Mouse (Mus musculus): Measurements from ENCODE around the gene Bco1. TPM values are rescaled to one million over a fixed set of nuclear protein-coding genes. Genes with fewer than 3 reads are reported as not detected.
A peak's percentile ranks its signal among the peaks of the same experiment; 100 is the strongest.

Gene Bco1
- polyA plus RNA-seq, 1 experiment from 2014 or later = 0.29 TPM

DNA sequence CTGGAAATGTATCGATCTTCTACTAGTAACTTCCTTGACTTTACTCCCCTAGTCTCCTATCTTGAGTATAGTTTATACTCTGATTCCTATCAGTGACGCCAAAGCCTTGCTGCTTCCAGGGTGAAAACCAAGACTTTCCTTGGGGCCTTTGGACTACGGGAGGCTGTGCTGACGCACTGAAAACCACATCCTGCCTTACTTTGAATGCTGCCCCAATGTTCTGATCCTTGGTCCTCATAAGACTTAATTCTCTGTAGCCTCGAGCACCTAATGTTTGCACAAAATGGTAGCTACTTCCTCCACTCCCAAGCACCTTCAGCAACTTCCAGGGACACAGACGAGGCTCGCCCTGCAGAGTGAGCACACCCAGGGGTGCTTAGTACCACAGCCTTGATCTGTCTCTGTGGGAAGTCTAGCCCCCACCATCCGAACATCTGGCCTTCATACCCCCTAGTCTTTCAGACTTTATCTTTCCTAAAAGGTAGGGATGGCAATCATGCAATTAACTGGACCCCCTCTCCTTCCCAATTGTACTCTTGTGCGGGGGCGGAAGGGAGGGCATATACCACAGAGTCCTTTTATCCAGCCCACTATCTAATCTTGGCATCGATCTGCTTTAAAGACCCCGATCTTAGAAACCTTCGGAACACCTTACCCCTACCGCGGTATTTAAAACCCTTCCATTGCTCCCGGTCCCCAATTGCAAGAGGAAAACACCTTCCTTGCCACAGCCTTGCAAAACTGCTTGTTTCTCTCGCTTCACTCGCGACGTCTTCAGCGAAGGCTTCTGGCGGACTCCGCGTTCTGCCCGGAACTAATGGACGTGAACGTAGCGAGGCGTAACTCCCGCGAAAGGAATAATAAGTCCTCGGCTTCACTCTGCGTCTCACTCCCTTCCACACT lies 61.5 kb downstream of the Bco1 start:
- peak overlapping the region; percentile 91 for H3K27ac ChIP-seq (replicated peaks)
- H3K4me2 ChIP-seq (replicated peaks) = peak overlapping the region; percentile 82
- peak overlapping the region; percentile 82 for H3K4me3 ChIP-seq (replicated peaks)
- H3K27me3 ChIP-seq = no peaks in the 10 kb centered on the region
- no peaks in the 10 kb centered on the region for H3K36me3 ChIP-seq
- H3K9ac ChIP-seq = peak overlapping the region; percentile 54
- H3K9me3 ChIP-seq (replicated peaks) = no peaks in the 10 kb centered on the region
- H3K4me1 ChIP-seq = peaks cover 24% of the 10 kb centered on the region
- no peak for ATAC-seq (ENCODE audit: insufficient number of reproducible peaks, low FRiP score, low TSS enrichment, low read depth)
- WGBS = 10% methylated on average over 33 of the region's 33 CpGs

DNA sequence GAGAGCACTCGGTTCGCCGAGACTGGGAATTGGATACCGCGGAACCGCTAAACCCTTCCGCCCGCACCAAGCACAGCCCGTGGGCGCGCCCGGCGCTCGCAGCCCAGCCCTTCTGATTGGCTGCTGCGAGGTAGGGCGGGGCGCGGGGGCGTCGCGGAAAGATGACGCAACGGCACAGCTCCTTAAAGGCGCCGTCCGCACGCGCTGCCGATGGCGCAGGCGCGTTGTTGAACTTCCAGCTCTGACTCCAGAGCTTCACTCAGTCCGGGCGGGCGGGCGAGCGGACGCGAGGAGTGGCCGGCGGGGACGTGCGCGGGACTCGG lies 62.1 kb downstream of the Bco1 start:
- peak overlapping the region; percentile 91 for H3K27ac ChIP-seq (replicated peaks)
- H3K9me3 ChIP-seq (replicated peaks) = no peaks in the 10 kb centered on the region
- under 1% methylated on average over 45 of the region's 45 CpGs for WGBS
- peaks cover 24% of the 10 kb centered on the region for H3K4me1 ChIP-seq
- no peaks in the 10 kb centered on the region for H3K36me3 ChIP-seq
- ATAC-seq (ENCODE audit: insufficient number of reproducible peaks, low FRiP score, low TSS enrichment, low read depth) = peak; percentile 95
- peak overlapping the region; percentile 82 for H3K4me2 ChIP-seq (replicated peaks)
- H3K27me3 ChIP-seq = no peaks in the 10 kb centered on the region
- H3K4me3 ChIP-seq (replicated peaks) = peak overlapping the region; percentile 82
- H3K9ac ChIP-seq = peak overlapping the region; percentile 93

DNA sequence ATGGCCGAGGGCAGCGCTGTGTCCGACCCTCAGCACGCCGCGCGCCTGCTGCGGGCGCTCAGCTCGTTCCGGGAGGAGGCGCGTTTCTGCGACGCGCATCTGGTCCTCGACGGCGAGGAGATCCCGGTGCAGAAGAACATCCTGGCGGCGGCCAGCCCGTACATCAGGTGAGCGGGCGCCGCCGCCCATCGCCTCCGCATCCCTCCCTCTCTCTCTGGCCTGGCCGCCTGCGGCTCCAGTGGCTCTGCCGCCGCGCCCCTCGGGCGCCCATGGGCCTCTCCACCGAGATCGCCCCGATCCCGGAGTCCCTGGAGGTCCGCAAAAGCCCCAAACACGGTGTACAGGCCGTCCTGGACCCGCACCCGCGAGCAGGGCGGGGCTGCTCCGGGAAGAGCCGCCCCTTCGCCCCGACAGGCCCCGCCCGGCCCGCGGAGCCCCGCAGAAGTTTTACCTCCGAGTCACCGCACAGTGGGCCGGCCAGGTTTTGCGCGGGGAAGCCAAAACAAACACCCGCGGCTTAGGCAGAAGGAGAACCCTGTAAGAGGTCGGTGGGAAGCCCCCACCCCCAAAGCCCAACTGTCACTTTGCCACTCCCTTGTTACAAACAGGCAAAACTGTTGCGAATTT lies 62.6 kb downstream of the Bco1 start, which contains the start of gene Gan:
TSS of gene Gan (plus strand) at position 1 of the 627 bp plus-strand sequence.
- Histone ChIP-seq H3K4me1 (peaks cover 24% of the 10 kb centered on the region), H3K36me3 (no peaks in the 10 kb centered on the region), H3K9me3 (replicated peaks) (no peaks in the 10 kb centered on the region), H3K27ac (replicated peaks) (peak within 1 kb of the TSS; percentile 91), H3K27me3 (no peaks in the 10 kb centered on the region), H3K9ac (peak within 1 kb of the TSS; percentile 93), H3K4me2 (replicated peaks) (peak within 1 kb of the TSS; percentile 82), H3K4me3 (replicated peaks) (peak within 1 kb of the TSS; percentile 82)
- ATAC-seq (ENCODE audit: insufficient number of reproducible peaks, low FRiP score, low TSS enrichment, low read depth) = peak; percentile 63
- WGBS = under 1% methylated on average over 65 of the region's 65 CpGs

DNA sequence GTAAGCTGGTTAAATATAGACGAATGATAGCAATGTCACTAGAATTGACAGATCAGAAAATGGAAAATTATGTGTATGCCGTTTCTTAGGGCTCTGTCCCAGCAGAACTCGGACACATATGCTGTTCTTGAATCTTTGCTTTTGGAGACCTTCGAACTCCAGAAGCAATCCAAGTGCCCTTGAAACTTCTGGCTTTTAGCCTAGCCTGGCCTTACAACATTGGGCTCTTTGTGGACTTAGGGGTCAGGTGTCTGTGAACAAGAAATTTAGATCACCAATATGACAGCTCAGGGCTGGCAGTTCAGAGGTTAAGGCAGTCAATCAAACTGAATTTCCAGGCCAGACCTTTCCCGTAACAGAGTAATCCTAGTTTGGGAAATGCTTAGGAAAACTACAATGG lies 63.4 kb downstream of the Bco1 start:
- H3K9ac ChIP-seq = 0 out of 2 replicates have a peak overlapping the region, but pooled peaks have one; percentile 93
- no peaks in the 10 kb centered on the region for H3K36me3 ChIP-seq
- WGBS = 50% methylated on average over 5 of the region's 5 CpGs
- H3K27ac ChIP-seq (replicated peaks) = no peak overlapping the region
- H3K27me3 ChIP-seq = no peaks in the 10 kb centered on the region
- no peak for ATAC-seq (ENCODE audit: insufficient number of reproducible peaks, low FRiP score, low TSS enrichment, low read depth)
- H3K9me3 ChIP-seq (replicated peaks) = no peaks in the 10 kb centered on the region
- H3K4me3 ChIP-seq (replicated peaks) = peak overlapping the region; percentile 82
- peaks cover 24% of the 10 kb centered on the region for H3K4me1 ChIP-seq
- H3K4me2 ChIP-seq (replicated peaks) = peak overlapping the region; percentile 82

DNA sequence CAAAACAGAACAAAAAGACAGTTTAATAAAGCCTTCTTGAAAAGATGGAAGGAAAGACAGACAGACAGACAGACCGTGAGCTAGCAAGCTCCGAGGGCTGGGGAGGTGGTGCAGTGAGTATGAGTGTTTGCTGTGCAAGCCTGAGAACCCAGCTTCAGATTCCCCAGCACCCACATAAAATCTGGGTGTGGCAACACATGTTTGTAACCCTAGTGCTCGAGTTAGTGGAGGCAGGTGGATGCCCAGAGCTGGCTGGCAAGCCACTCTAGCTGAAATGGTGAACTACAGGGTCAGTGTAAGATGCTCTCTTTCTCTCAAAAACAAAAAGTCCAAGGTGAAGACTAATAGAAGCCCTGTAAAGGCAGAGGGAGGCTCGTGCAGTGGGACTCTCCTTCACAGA lies 69.3 kb downstream of the Bco1 start:
- Histone ChIP-seq H3K4me3 (replicated peaks) (no peak overlapping the region), H3K4me2 (replicated peaks) (no peak overlapping the region), H3K9me3 (replicated peaks) (no peaks in the 10 kb centered on the region), H3K4me1 (peaks cover 16% of the 10 kb centered on the region), H3K27ac (replicated peaks) (no peak overlapping the region), H3K9ac (no peak overlapping the region), H3K36me3 (no peaks in the 10 kb centered on the region), H3K27me3 (no peaks in the 10 kb centered on the region)
- 86% methylated on average over 4 of the region's 4 CpGs for WGBS
- no peak for ATAC-seq (ENCODE audit: insufficient number of reproducible peaks, low FRiP score, low TSS enrichment, low read depth)

DNA sequence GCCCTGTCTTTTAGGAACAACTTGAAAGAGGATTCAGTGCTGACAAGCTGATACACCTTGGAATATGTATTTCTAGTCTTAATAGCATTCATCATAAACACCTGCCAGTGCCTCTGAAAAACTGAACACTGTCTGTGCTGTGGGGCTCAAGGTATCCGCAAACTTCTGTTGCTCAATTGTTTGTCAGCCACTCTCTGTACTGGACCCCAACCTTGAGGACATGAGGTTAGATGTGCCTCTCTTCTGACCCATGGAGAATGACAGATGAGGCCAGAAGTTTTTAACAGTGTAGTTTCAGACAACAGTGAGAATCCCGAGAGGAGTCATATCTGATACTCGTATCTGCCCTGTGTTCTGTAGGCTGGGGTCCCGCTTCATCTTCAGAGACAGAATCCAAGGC lies 69.9 kb downstream of the Bco1 start:
- H3K4me2 ChIP-seq (replicated peaks) = no peak overlapping the region
- WGBS = 92% methylated on average over 4 of the region's 4 CpGs
- H3K27me3 ChIP-seq = no peaks in the 10 kb centered on the region
- H3K36me3 ChIP-seq = no peaks in the 10 kb centered on the region
- H3K9me3 ChIP-seq (replicated peaks) = no peaks in the 10 kb centered on the region
- H3K4me3 ChIP-seq (replicated peaks) = no peak overlapping the region
- H3K4me1 ChIP-seq = peaks cover 17% of the 10 kb centered on the region; the same call in 1 of the 2 replicates
- no peak overlapping the region for H3K9ac ChIP-seq
- ATAC-seq (ENCODE audit: insufficient number of reproducible peaks, low FRiP score, low TSS enrichment, low read depth) = no peak
- no peak overlapping the region for H3K27ac ChIP-seq (replicated peaks)

DNA sequence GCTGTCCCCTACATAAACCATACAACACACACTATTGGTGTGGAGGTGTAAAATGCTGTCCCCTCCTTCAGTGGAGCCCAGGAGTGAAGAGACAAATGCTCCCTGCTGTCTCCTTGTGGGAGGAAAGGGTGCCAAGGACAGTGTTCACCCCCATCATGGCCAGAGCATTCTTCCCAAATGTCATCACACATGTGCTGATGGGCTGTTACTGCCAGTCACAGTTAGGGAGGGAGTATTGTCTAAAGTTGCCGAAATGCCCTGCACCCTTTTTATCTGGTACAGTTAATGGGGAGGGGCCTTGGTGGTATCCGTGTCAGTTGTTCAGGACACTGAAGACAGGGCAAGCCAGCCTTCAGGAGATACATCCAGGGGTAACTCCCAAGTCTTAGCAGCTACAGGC lies 70.9 kb downstream of the Bco1 start:
- no peak overlapping the region for H3K4me2 ChIP-seq (replicated peaks)
- peaks cover 17% of the 10 kb centered on the region; the same call in 1 of the 2 replicates for H3K4me1 ChIP-seq
- no peaks in the 10 kb centered on the region for H3K36me3 ChIP-seq
- H3K9me3 ChIP-seq (replicated peaks) = no peaks in the 10 kb centered on the region
- no peak for ATAC-seq (ENCODE audit: insufficient number of reproducible peaks, low FRiP score, low TSS enrichment, low read depth)
- 81% methylated on average over 2 of the region's 2 CpGs for whole genome bisulfite sequencing
- H3K27me3 ChIP-seq = no peaks in the 10 kb centered on the region
- no peak overlapping the region for H3K4me3 ChIP-seq (replicated peaks)
- H3K9ac ChIP-seq = no peak overlapping the region
- no peak overlapping the region for H3K27ac ChIP-seq (replicated peaks)

DNA sequence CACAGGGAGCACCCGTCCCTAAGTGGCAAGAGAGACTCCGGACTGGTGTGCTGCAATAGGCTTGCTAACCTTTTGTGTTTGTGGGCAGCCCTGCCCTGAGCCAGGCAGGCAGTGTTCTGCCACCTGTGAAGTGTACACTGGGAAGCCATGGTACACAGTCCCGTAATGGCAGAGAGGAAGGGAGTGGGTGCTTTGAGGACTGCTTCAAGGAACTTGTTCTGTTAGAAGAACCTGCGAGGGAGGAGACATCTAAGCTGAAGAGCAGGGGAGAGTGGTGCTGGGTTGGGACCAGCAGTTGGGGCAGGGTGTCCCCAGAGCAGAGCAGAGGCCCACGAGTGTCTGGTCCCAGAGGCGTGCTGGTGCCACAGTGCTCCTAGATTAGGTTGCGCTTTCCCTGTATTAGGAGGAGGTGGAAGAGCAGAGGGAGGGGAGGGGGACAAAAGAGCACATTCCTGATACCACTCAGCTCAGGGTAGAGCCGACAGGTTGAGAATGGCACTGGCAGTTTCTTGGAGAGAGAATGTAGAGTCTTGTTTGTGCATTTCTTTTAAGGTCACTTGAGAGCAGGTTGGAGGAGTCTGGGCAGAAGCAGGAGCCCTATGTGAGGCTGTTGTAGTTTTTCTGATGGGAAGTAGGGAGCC lies 71.7 kb downstream of the Bco1 start:
- Histone ChIP-seq H3K4me3 (replicated peaks) (no peak overlapping the region), H3K4me1 (peaks cover 17% of the 10 kb centered on the region; the same call in 1 of the 2 replicates), H3K27me3 (no peaks in the 10 kb centered on the region), H3K4me2 (replicated peaks) (no peak overlapping the region), H3K9me3 (replicated peaks) (no peaks in the 10 kb centered on the region), H3K27ac (replicated peaks) (no peak overlapping the region), H3K9ac (no peak overlapping the region), H3K36me3 (no peaks in the 10 kb centered on the region)
- ATAC-seq (ENCODE audit: insufficient number of reproducible peaks, low FRiP score, low TSS enrichment, low read depth) = no peak; the same call in 1 of the 2 replicates
- 67% methylated on average over 8 of the region's 8 CpGs for WGBS

DNA sequence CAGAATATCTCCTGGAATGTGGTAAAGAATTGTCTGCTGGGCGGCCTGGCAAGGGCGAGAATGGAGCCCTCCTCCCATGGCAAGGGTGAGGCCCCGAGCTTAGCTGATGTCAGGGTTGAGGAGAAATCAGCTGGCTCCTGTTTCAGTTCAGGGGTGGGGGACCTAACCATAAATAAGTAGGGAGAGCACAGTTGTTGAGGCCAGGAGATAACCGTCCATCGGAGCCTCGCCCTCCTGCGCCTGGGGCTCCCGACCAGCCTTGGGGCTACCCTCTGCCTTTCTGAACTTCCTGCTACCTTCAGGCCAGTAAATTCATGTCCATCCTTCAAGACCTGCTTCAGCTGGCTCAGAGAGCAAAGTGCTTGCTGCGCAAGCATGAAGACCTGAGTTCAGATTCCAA lies 72.7 kb downstream of the Bco1 start:
- WGBS = 70% methylated on average over 9 of the region's 9 CpGs
- Histone ChIP-seq H3K9me3 (replicated peaks) (no peaks in the 10 kb centered on the region), H3K4me2 (replicated peaks) (no peak overlapping the region), H3K27me3 (no peaks in the 10 kb centered on the region), H3K27ac (replicated peaks) (no peak overlapping the region; the same call in 1 of the 2 replicates), H3K4me1 (peaks cover 26% of the 10 kb centered on the region), H3K9ac (no peak overlapping the region), H3K36me3 (no peaks in the 10 kb centered on the region), H3K4me3 (replicated peaks) (no peak overlapping the region)
- no peak for ATAC-seq (ENCODE audit: insufficient number of reproducible peaks, low FRiP score, low TSS enrichment, low read depth)

DNA sequence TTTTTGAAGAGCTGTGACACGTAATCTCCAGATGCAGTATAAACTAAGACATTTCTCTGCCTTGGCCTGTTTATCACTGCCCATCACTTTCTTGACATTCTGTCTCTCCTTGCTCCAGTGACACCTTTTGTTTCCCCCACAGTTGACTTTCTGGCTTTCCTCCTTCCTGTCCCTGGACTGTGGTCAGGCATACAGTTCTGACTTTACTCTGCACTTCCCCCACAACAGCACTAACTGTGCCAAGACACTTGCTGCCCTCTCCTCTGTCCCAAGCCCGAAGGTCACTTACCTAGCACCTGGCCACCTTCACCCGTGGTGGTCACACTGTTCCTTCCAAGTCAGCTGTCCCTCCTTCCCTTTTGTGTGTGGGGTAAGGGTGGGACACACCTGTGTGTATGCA lies 76.2 kb downstream of the Bco1 start:
- no peaks in the 10 kb centered on the region; the same call in 1 of the 2 replicates for H3K36me3 ChIP-seq
- ATAC-seq (ENCODE audit: insufficient number of reproducible peaks, low FRiP score, low TSS enrichment, low read depth) = no peak
- WGBS = 75% methylated on average over 3 of the region's 3 CpGs
- no peak overlapping the region for H3K27ac ChIP-seq (replicated peaks)
- H3K4me3 ChIP-seq (replicated peaks) = no peak overlapping the region
- H3K9ac ChIP-seq = no peak overlapping the region
- H3K4me1 ChIP-seq = peaks cover 28% of the 10 kb centered on the region
- no peaks in the 10 kb centered on the region for H3K27me3 ChIP-seq
- no peak overlapping the region for H3K4me2 ChIP-seq (replicated peaks)
- H3K9me3 ChIP-seq (replicated peaks) = no peaks in the 10 kb centered on the region

DNA sequence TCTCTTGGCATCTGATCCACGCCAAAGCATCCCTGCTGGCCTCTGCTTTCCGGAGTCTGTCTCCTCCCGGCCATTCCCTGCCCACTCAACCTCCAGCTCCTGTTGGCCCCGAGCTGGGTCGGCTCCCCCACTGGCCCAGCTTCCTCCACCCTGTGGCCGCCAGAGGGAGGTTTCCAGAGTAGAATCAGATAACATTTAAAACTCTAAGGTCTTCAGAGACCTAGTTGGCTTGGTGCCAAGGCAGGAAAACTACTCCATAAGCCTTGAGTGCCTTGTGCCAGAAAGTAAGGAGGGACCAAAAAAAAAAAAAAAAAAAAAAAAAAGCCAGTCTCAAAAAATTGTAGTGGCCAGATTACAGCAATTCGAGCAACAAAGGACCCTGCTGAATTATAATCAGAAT lies 77.2 kb downstream of the Bco1 start:
- H3K4me1 ChIP-seq = peaks cover 23% of the 10 kb centered on the region
- no peak overlapping the region for H3K4me2 ChIP-seq (replicated peaks)
- H3K9ac ChIP-seq = no peak overlapping the region
- 35% methylated on average over 7 of the region's 7 CpGs for WGBS
- H3K9me3 ChIP-seq (replicated peaks) = no peaks in the 10 kb centered on the region
- no peak overlapping the region for H3K4me3 ChIP-seq (replicated peaks)
- ATAC-seq (ENCODE audit: insufficient number of reproducible peaks, low FRiP score, low TSS enrichment, low read depth) = 0 out of 2 replicates have a peak, but pooled peaks have one; percentile 5
- no peak overlapping the region for H3K27ac ChIP-seq (replicated peaks)
- no peaks in the 10 kb centered on the region for H3K27me3 ChIP-seq
- no peaks in the 10 kb centered on the region; the same call in 1 of the 2 replicates for H3K36me3 ChIP-seq
